Mouse (Mus musculus) lung, postnatal 36 days (tissue): Measurements from ENCODE around the gene Nat8f2.
"Not testable (repeated sequence)": the region's sequence is repeated elsewhere in the genome, so short reads cannot be mapped to it uniquely, and the experiment has no call there.

Experiments used
- DNase-seq: peaks from one replicate; pipeline ENCODE4 v3.0.0; 2022; ENCODE audit warnings: mixed read lengths

The Nat8f2 gene

GRCm38 (mm10) chr6:85863840-85864239 is 5.1 kb downstream of the Nat8f2 start:
- DNase-seq = no peak

GRCm38 (mm10) chr6:85863136-85863535 is 5.8 kb downstream of the Nat8f2 start:
- DNase-seq = no peak

GRCm38 (mm10) chr6:85862565-85862964 is 6.4 kb downstream of the Nat8f2 start:
- DNase-seq = no peak

GRCm38 (mm10) chr6:85861247-85861646 is 7.7 kb downstream of the Nat8f2 start:
- no peak for DNase-seq

GRCm38 (mm10) chr6:85856194-85856678 is 12.7 kb downstream of the Nat8f2 start:
- peak; percentile 45 for DNase-seq

GRCm38 (mm10) chr6:85853481-85853880 is 15.5 kb downstream of the Nat8f2 start:
- DNase-seq = no peak

GRCm38 (mm10) chr6:85851062-85851773 is 17.7 kb downstream of the Nat8f2 start:
- DNase-seq = no peak

GRCm38 (mm10) chr6:85849240-85849639 is 19.7 kb downstream of the Nat8f2 start:
- DNase-seq = no peak

GRCm38 (mm10) chr6:85848140-85848539 is 20.8 kb downstream of the Nat8f2 start:
- DNase-seq = no peak

GRCm38 (mm10) chr6:85846921-85847320 is 22.0 kb downstream of the Nat8f2 start:
- no peak for DNase-seq

- DNase-seq = not testable (repeated sequence)
Observed at GRCm38 (mm10) chr6:85843677-85844458, 25.1 kb downstream of the Nat8f2 start.

- DNase-seq = no peak
Observed at GRCm38 (mm10) chr6:85839982-85840381, 29.0 kb downstream of the Nat8f2 start.

GRCm38 (mm10) chr6:85838674-85839073 is 30.3 kb downstream of the Nat8f2 start:
- no peak for DNase-seq

GRCm38 (mm10) chr6:85837307-85837706 is 31.7 kb downstream of the Nat8f2 start:
- peak; percentile 64 for DNase-seq

- DNase-seq = peak; percentile 72
Observed at GRCm38 (mm10) chr6:85836827-85837226, 32.1 kb downstream of the Nat8f2 start.

GRCm38 (mm10) chr6:85836098-85836497 is 32.9 kb downstream of the Nat8f2 start:
- DNase-seq = not testable (repeated sequence)

- DNase-seq = not testable (repeated sequence)
Observed at GRCm38 (mm10) chr6:85835104-85835503, 33.9 kb downstream of the Nat8f2 start.

GRCm38 (mm10) chr6:85834504-85835100 is 34.4 kb downstream of the Nat8f2 start:
- DNase-seq = peak; percentile 20

GRCm38 (mm10) chr6:85831796-85832321 is 37.1 kb downstream of the Nat8f2 start, which contains the start of gene Nat8:
Nat8 (minus strand) TSS chr6:85832082.
- DNase-seq = no peak

GRCm38 (mm10) chr6:85829462-85829861 is 39.5 kb downstream of the Nat8f2 start:
- DNase-seq = no peak

GRCm38 (mm10) chr6:85825886-85826285 is 43.1 kb downstream of the Nat8f2 start:
- no peak for DNase-seq

- no peak for DNase-seq
Observed at GRCm38 (mm10) chr6:85823382-85824090, 45.4 kb downstream of the Nat8f2 start.

GRCm38 (mm10) chr6:85822286-85822685 is 46.7 kb downstream of the Nat8f2 start:
- no peak for DNase-seq
